ENCODE assay signal across 27 mouse cellular contexts in genomic region chr13:73577277-73577676, GRCm38 (mm10). TPM values are rescaled to one million over a fixed set of nuclear protein-coding genes. Genes with fewer than 3 reads are reported as not detected.
"Had no signal": no experiment of that assay in that cellular context is flagged by ENCODE, and none has a peak within 500 bp of the region (broad histone marks: within the 10 kb centered on the region; RNA-seq: fewer than 3 reads in every experiment).

No protein-coding gene starts in this region.

- H3K9me3 ChIP-seq: heart, embryonic 13.5 days; heart, embryonic 15.5 days; hindbrain, embryonic 13.5 days; hindbrain, embryonic 15.5 days; limb, embryonic 10.5 days; limb, embryonic 12.5 days; liver, embryonic 13.5 days; liver, embryonic 15.5 days had no signal

- H3K4me3 ChIP-seq: heart, adult 2 months; heart, embryonic 13.5 days; heart, embryonic 15.5 days; hindbrain, embryonic 13.5 days; hindbrain, embryonic 15.5 days; left cerebral cortex, adult 2 months; limb, embryonic 10.5 days; limb, embryonic 12.5 days; liver, embryonic 13.5 days; liver, embryonic 15.5 days had no signal

- H3K27me3 ChIP-seq: heart, embryonic 13.5 days; heart, embryonic 15.5 days; hindbrain, embryonic 13.5 days; hindbrain, embryonic 15.5 days; liver, embryonic 13.5 days had no signal

- H3K27ac ChIP-seq: heart, adult 2 months; heart, embryonic 13.5 days; heart, embryonic 15.5 days; hindbrain, embryonic 13.5 days; hindbrain, embryonic 15.5 days; hindbrain, postnatal 0 days; left cerebral cortex, adult 2 months; limb, embryonic 10.5 days; limb, embryonic 12.5 days; liver, embryonic 13.5 days; liver, embryonic 15.5 days had no signal

- ATAC-seq: hindbrain, postnatal 0 days; intestine, embryonic 16.5 days; liver, postnatal 0 days had no signal

- H3K9ac ChIP-seq: heart, embryonic 13.5 days; heart, embryonic 15.5 days; hindbrain, embryonic 13.5 days; hindbrain, embryonic 15.5 days; limb, embryonic 12.5 days; liver, embryonic 13.5 days; liver, embryonic 15.5 days; liver, postnatal 0 days had no signal

- DNase-seq: gastrocnemius, postnatal 14 days; gastrocnemius, postnatal 36 days; heart, adult 11 months; heart, adult 2 months; heart, postnatal 14 days; heart, postnatal 36 days; kidney, adult 11 months; kidney, adult 8-10 months; kidney, postnatal 36 days; liver; liver, embryonic 13.5 days; liver, postnatal 0 days had no signal

- H3K4me2 ChIP-seq: heart, embryonic 11.5 days; heart, embryonic 13.5 days; heart, embryonic 15.5 days; hindbrain, embryonic 13.5 days; hindbrain, embryonic 15.5 days; limb, embryonic 12.5 days; liver, embryonic 11.5 days; liver, embryonic 13.5 days; liver, embryonic 15.5 days had no signal

- H3K4me1 ChIP-seq: heart, embryonic 13.5 days; heart, embryonic 15.5 days; hindbrain, embryonic 13.5 days; hindbrain, embryonic 15.5 days; limb, embryonic 10.5 days; limb, embryonic 12.5 days; liver, embryonic 13.5 days; liver, embryonic 15.5 days had no signal

- H3K36me3 ChIP-seq: heart, embryonic 13.5 days; heart, embryonic 15.5 days; hindbrain, embryonic 13.5 days; hindbrain, embryonic 15.5 days; limb, embryonic 10.5 days; limb, embryonic 12.5 days; liver, embryonic 13.5 days; liver, embryonic 15.5 days had no signal

RNA-seq across cellular contexts. Expression of gene Slc6a3, which starts 40.7 kb away (rescaled TPM):
- polyA plus RNA-seq: gonadal fat pad, adult 2 months; heart, adult 2 months; heart, embryonic 11.5 days; heart, embryonic 13.5 days; heart, postnatal 0 days; large intestine, adult 2 months; limb, embryonic 10.5 days had no signal
